Mouse (Mus musculus): ENCODE measurements at regions not wholly inside any gene's neighbourhood (a gene's known extent, or its start where the extent isn't known, plus 50 kb on each side); places are given as distances from the start of the nearest gene placed in this dataset.

DNA sequence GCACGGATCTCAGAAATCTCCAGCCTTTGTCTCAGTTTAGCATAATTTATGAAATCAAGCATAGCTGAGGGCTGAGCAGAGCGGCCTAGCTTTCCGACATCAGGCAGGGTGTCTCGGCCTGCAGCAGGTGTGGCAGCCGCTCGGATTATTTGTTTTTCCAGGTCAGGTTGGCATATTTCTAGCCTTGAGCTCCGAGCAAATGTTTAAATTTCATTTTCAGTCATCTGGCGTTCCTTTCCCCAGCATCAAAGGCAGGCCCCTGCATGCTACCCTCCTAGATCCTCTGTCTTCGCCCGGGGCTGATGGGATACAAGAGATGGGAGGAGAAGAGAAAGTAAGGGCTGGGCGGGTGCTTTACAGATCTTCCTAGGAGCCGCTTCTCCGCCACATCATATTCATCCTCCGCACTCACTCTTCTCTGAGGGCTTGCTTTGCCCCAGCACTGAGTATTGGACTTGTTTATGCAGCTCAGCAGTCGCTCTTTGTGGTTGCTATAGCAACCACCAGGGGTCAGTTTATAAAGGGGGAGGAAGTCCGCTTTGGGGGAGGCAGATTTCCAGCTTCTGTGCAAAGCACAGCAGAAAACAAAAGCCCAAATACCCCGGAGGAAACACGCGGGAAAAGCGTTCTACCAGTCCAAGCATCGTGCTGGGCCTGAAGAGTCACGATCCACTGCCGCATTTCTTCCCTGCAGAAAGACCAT, 169.0 kb downstream of the Ly86 start:
- TF ChIP-seq CTCF (IDR thresholded peaks at IDR 0.05; ENCODE audit: control insufficient read depth, insufficient read depth, insufficient replicate concordance, low read depth, low read length) (no peak), POLR2A (IDR thresholded peaks at IDR 0.05; ENCODE audit: control insufficient read depth, low read depth, low read length) (no peak)

Measured in testis, adult 2 months (tissue).